ENCODE assay signal across 8 mouse cellular contexts in genomic region chr7:19817382-19818105, GRCm38 (mm10). TPM values are rescaled to one million over a fixed set of nuclear protein-coding genes. Genes with fewer than 3 reads are reported as not detected.
DNase-seq lines count a peak whose midpoint lies in the region; ATAC-seq and TF ChIP-seq lines count a peak whose summit lies in the region.

No protein-coding gene starts in this region.

- peaks cover 7% of the 10 kb centered on the region for H3K4me1 ChIP-seq in embryonic fibroblast, embryonic 13.5 days (ENCODE audit: control insufficient read depth, insufficient read depth, low read length)
- H3K4me1 ChIP-seq in heart, postnatal 0 days (ENCODE audit: control insufficient read depth, insufficient read depth) = peaks cover 13% of the 10 kb centered on the region
- H3K4me1 ChIP-seq in limb, embryonic 12.5 days (replicated peaks) = peaks cover 29% of the 10 kb centered on the region
- H3K4me1 ChIP-seq in midbrain, embryonic 11.5 days (ENCODE audit: control insufficient read depth, insufficient read depth, low read length) = peaks cover 17% of the 10 kb centered on the region

- TF ChIP-seq EP300 in heart, postnatal 0 days (IDR thresholded peaks at IDR 0.05; ENCODE audit: low read depth) = no peak

- peak; percentile 40 for DNase-seq in right cerebral cortex, adult 18-20 months
- no peak for DNase-seq in right cerebral cortex, postnatal 36 days (ENCODE audit: low spot score in 2 of 2)
- peak; percentile 52 for DNase-seq in heart, postnatal 0 days (ENCODE audit: low spot score)
- peak; percentile 93 for DNase-seq in midbrain, embryonic 11.5 days (ENCODE audit: low spot score, missing footprints)
- peak; percentile 64 to 72 for DNase-seq in spleen, postnatal 14 days (ENCODE audit: low spot score in 2 of 2)
- DNase-seq in cerebellum, adult 9-10 months = no peak

- TF ChIP-seq CTCF in embryonic fibroblast, embryonic 13.5 days (IDR thresholded peaks at IDR 0.05; ENCODE audit: borderline replicate concordance, insufficient read depth, low read length) = no peak
- no peak for TF ChIP-seq CTCF in heart, postnatal 0 days (IDR thresholded peaks at IDR 0.05; ENCODE audit: low read depth)

- ATAC-seq in heart, postnatal 0 days (ENCODE audit: insufficient read depth, low read depth) = peak; percentile 30; the same call in 1 of the 2 replicates
- ATAC-seq in limb, embryonic 12.5 days (ENCODE audit: insufficient number of reproducible peaks, insufficient read depth, low FRiP score, low TSS enrichment, low read depth) = peak; percentile 48; the same call in 1 of the 2 replicates
- ATAC-seq in midbrain, embryonic 11.5 days (ENCODE audit: low FRiP score) = peak; percentile 86

- TF ChIP-seq POLR2A in embryonic fibroblast, embryonic 13.5 days (IDR thresholded peaks at IDR 0.05; ENCODE audit: low read depth, low read length) = peak; percentile 62

- WGBS in heart, postnatal 0 days = 17% methylated on average over 15 of the region's 15 CpGs
- 6% methylated on average over 14 of the region's 15 CpGs for WGBS in limb, embryonic 12.5 days
- 6% methylated on average over 15 of the region's 15 CpGs for WGBS in midbrain, embryonic 11.5 days

- no peaks in the 10 kb centered on the region for H3K36me3 ChIP-seq in heart, postnatal 0 days (replicated peaks; ENCODE audit: control insufficient read depth, insufficient read depth, low read length)
- H3K36me3 ChIP-seq in limb, embryonic 12.5 days = no peaks in the 10 kb centered on the region
- H3K36me3 ChIP-seq in midbrain, embryonic 11.5 days (ENCODE audit: control insufficient read depth, insufficient read depth, low read length) = no peaks in the 10 kb centered on the region

- peak overlapping the region; percentile 73 for H3K4me2 ChIP-seq in heart, postnatal 0 days (ENCODE audit: low read depth, low read length)
- H3K4me2 ChIP-seq in limb, embryonic 12.5 days = peak overlapping the region; percentile 74
- H3K4me2 ChIP-seq in midbrain, embryonic 11.5 days = peak overlapping the region; percentile 58

- H3K27me3 ChIP-seq in heart, postnatal 0 days (ENCODE audit: control insufficient read depth, insufficient read depth, low read length) = peaks cover 12% of the 10 kb centered on the region
- peaks cover 65% of the 10 kb centered on the region for H3K27me3 ChIP-seq in limb, embryonic 12.5 days
- peaks cover 16% of the 10 kb centered on the region for H3K27me3 ChIP-seq in midbrain, embryonic 11.5 days (ENCODE audit: control insufficient read depth, insufficient read depth, low read length)

- H3K9ac ChIP-seq in heart, postnatal 0 days (replicated peaks; ENCODE audit: low read depth, low read length) = no peak overlapping the region
- H3K9ac ChIP-seq in limb, embryonic 12.5 days (replicated peaks) = peak overlapping the region; percentile 50; the same call in 1 of the 2 replicates
- H3K9ac ChIP-seq in midbrain, embryonic 11.5 days (ENCODE audit: low read length) = peak overlapping the region; percentile 30; the same call in 1 of the 2 replicates

- H3K27ac ChIP-seq in embryonic fibroblast, embryonic 13.5 days (ENCODE audit: insufficient read depth, low read length) = peak overlapping the region; percentile 93
- H3K27ac ChIP-seq in heart, postnatal 0 days (ENCODE audit: low read depth) = peak overlapping the region; percentile 67
- peak overlapping the region; percentile 50 for H3K27ac ChIP-seq in limb, embryonic 12.5 days
- peak overlapping the region; percentile 48 for H3K27ac ChIP-seq in midbrain, embryonic 11.5 days (ENCODE audit: low read depth, low read length)

- H3K4me3 ChIP-seq in embryonic fibroblast, embryonic 13.5 days (ENCODE audit: insufficient read depth, low read length) = peak overlapping the region; percentile 41
- H3K4me3 ChIP-seq in heart, postnatal 0 days (ENCODE audit: low read depth, low read length) = 0 out of 2 replicates have a peak overlapping the region, but pooled peaks have one; percentile 1
- H3K4me3 ChIP-seq in limb, embryonic 12.5 days (replicated peaks) = peak overlapping the region; percentile 38
- H3K4me3 ChIP-seq in midbrain, embryonic 11.5 days (ENCODE audit: low read depth, low read length) = 0 out of 2 replicates have a peak overlapping the region, but pooled peaks have one; percentile 5

- H3K9me3 ChIP-seq in heart, postnatal 0 days (replicated peaks; ENCODE audit: control insufficient read depth, low read length) = no peaks in the 10 kb centered on the region
- H3K9me3 ChIP-seq in limb, embryonic 12.5 days = 0 out of 2 replicates have a peak, but pooled peaks cover 7% of the 10 kb centered on the region
- H3K9me3 ChIP-seq in midbrain, embryonic 11.5 days (ENCODE audit: control insufficient read depth, low read length) = no peaks in the 10 kb centered on the region; the same call in 1 of the 2 replicates

RNA-seq across cellular contexts. Expression of gene Bcl3, which starts 5.0 kb away (rescaled TPM):
- 24.1 and 37.9 TPM in 2 replicates for polyA plus RNA-seq in embryonic fibroblast, embryonic 13.5 days (2011; ENCODE audit: insufficient read length, low read depth, missing spikeins)
- total RNA-seq in heart, postnatal 0 days (2014; rRNA removed; ENCODE audit: low replicate concordance) = 1.7 and 6.7 TPM in 2 replicates
- 1.6 and 2.0 TPM in 2 replicates for polyA plus RNA-seq in heart, postnatal 0 days (2015; fragmentation: Nextera tagmentation; extraction: Ambion mirVana)
- polyA plus RNA-seq in limb, embryonic 12.5 days (2016; fragmentation: Nextera tagmentation; extraction: Ambion mirVana) = 0.54 and 0.82 TPM in 2 replicates
- polyA plus RNA-seq in midbrain, embryonic 11.5 days (2014; fragmentation: Nextera tagmentation; extraction: Ambion mirVana) = 0.47 and 0.67 TPM in 2 replicates

RNA-seq across cellular contexts. Expression of gene Cblc, which starts 20.9 kb away (rescaled TPM):
- polyA plus RNA-seq in embryonic fibroblast, embryonic 13.5 days (2011; ENCODE audit: insufficient read length, low read depth, missing spikeins) = not detected in 2 replicates
- total RNA-seq in heart, postnatal 0 days (2014; rRNA removed; ENCODE audit: low replicate concordance) = 0.35 TPM in 1 of 2 replicates, not detected in the other
- 0.36 and 0.37 TPM in 2 replicates for polyA plus RNA-seq in heart, postnatal 0 days (2015; fragmentation: Nextera tagmentation; extraction: Ambion mirVana)
- polyA plus RNA-seq in limb, embryonic 12.5 days (2016; fragmentation: Nextera tagmentation; extraction: Ambion mirVana) = 2.8 and 3.1 TPM in 2 replicates
- not detected in 2 replicates for polyA plus RNA-seq in midbrain, embryonic 11.5 days (2014; fragmentation: Nextera tagmentation; extraction: Ambion mirVana)

RNA-seq across cellular contexts. Expression of gene Gm19345, which starts 34.3 kb away (rescaled TPM):
- polyA plus RNA-seq in embryonic fibroblast, embryonic 13.5 days (2011; ENCODE audit: insufficient read length, low read depth, missing spikeins) = not detected in 2 replicates
- not detected in 2 replicates for total RNA-seq in heart, postnatal 0 days (2014; rRNA removed; ENCODE audit: low replicate concordance)
- polyA plus RNA-seq in heart, postnatal 0 days (2015; fragmentation: Nextera tagmentation; extraction: Ambion mirVana) = not detected in 2 replicates
- 0.43 TPM in 1 of 2 replicates, not detected in the other for polyA plus RNA-seq in limb, embryonic 12.5 days (2016; fragmentation: Nextera tagmentation; extraction: Ambion mirVana)
- polyA plus RNA-seq in midbrain, embryonic 11.5 days (2014; fragmentation: Nextera tagmentation; extraction: Ambion mirVana) = 0.22 TPM in 1 of 2 replicates, not detected in the other

RNA-seq across cellular contexts. Expression of gene Ceacam16, which starts 43.6 kb away (rescaled TPM):
- polyA plus RNA-seq in embryonic fibroblast, embryonic 13.5 days (2011; ENCODE audit: insufficient read length, low read depth, missing spikeins) = not detected in 2 replicates
- total RNA-seq in heart, postnatal 0 days (2014; rRNA removed; ENCODE audit: low replicate concordance) = not detected in 2 replicates
- not detected in 2 replicates for polyA plus RNA-seq in heart, postnatal 0 days (2015; fragmentation: Nextera tagmentation; extraction: Ambion mirVana)
- polyA plus RNA-seq in limb, embryonic 12.5 days (2016; fragmentation: Nextera tagmentation; extraction: Ambion mirVana) = not detected in 2 replicates
- polyA plus RNA-seq in midbrain, embryonic 11.5 days (2014; fragmentation: Nextera tagmentation; extraction: Ambion mirVana) = not detected in 2 replicates

RNA-seq across cellular contexts. Expression of gene Bcam, which starts 46.7 kb away (rescaled TPM):
- 2.1 and 2.5 TPM in 2 replicates for polyA plus RNA-seq in embryonic fibroblast, embryonic 13.5 days (2011; ENCODE audit: insufficient read length, low read depth, missing spikeins)
- total RNA-seq in heart, postnatal 0 days (2014; rRNA removed; ENCODE audit: low replicate concordance) = 697 and 786 TPM in 2 replicates
- polyA plus RNA-seq in heart, postnatal 0 days (2015; fragmentation: Nextera tagmentation; extraction: Ambion mirVana) = 293 and 303 TPM in 2 replicates
- 59.7 and 63.3 TPM in 2 replicates for polyA plus RNA-seq in limb, embryonic 12.5 days (2016; fragmentation: Nextera tagmentation; extraction: Ambion mirVana)
- 11.7 and 13.2 TPM in 2 replicates for polyA plus RNA-seq in midbrain, embryonic 11.5 days (2014; fragmentation: Nextera tagmentation; extraction: Ambion mirVana)

Comparison
In these comparisons a context has a peak if more than half of its experiments do, and no peak if none do; other contexts are left out.
1. DNase-seq: peak in right cerebral cortex, adult 18-20 months (single experiment), heart, postnatal 0 days (single experiment), midbrain, embryonic 11.5 days (single experiment) and spleen, postnatal 14 days (2 of 2); none in right cerebral cortex, postnatal 36 days (0 of 2) and cerebellum, adult 9-10 months (single experiment).
2. ATAC-seq: peak in every context shown above with its lines; median percentile 86 in midbrain, embryonic 11.5 days; 48 in limb, embryonic 12.5 days; 30 in heart, postnatal 0 days.
3. Peak in every context shown above with its lines, with median percentiles within 50 percentile points of each other: H3K27ac ChIP-seq, H3K4me3 ChIP-seq and H3K4me2 ChIP-seq.